Mouse (Mus musculus): ENCODE results near the gene Ces3a. TPM values are rescaled to one million over a fixed set of nuclear protein-coding genes. Genes with fewer than 3 reads are reported as not detected.

The Ces3a gene
- total RNA-seq, 2 experiments from 2014 or later, result not detected

- H3K4me3 ChIP-seq, result no peak overlapping the region
- intact Hi-C loops (cut with DNase I), result loop anchor here (10.0 kb wide), 1 partner anchor 449 kb away; no protein-coding TSS in a partner anchor
- no peak overlapping the region for H3K27ac ChIP-seq
- TF ChIP-seq CTCF (IDR thresholded peaks at IDR 0.05), result no peak
- no peak for DNase-seq (ENCODE audit: extremely low spot score in 1 of 2, low spot score in 2 of 2)
Measured at GRCm38 (mm10) chr8:105104220-105104619, 55.8 kb downstream of the Ces3a start.

Other genes with a start within 250 kb of the Ces3a start
- under 1 TPM in 1 of 2 experiments, not detected in 1; 0.18 TPM for gene Ces2b, start 217.0 kb upstream of the Ces3a start, total RNA-seq (2021)
- not detected for gene Ces2c, start 201.5 kb upstream of the Ces3a start, total RNA-seq (2021)
- gene Ces2e, start 122.3 kb upstream of the Ces3a start, total RNA-seq (2021), result not detected
- not detected for gene Ces2f, start 101.2 kb upstream of the Ces3a start, total RNA-seq (2021)
- under 1 TPM in 1 of 2 experiments, not detected in 1; 0.34 TPM for gene Ces2g, start 86.9 kb upstream of the Ces3a start, total RNA-seq (2021)
- not detected for gene Ces2h, start 47.7 kb upstream of the Ces3a start, total RNA-seq (2021)
- not detected for gene Ces3b, start 35.2 kb downstream of the Ces3a start, total RNA-seq (2021)
- gene Ces4a, start 83.2 kb downstream of the Ces3a start, total RNA-seq (2021), result not detected
- 10 to 100 TPM; 20.7 to 22.3 TPM for gene Cbfb, start 122.1 kb downstream of the Ces3a start, total RNA-seq (2021)
- gene D230025D16Rik, start 176.5 kb downstream of the Ces3a start, total RNA-seq (2021), result 10 to 100 TPM; 37.9 to 38.3 TPM
- gene B3gnt9, start 206.6 kb downstream of the Ces3a start, total RNA-seq (2021), result 1 to 10 TPM; 2.1 to 2.8 TPM
- gene Tradd, start 216.0 kb downstream of the Ces3a start, total RNA-seq (2021), result 1 to 10 TPM; 8.0 TPM
- gene Fbxl8, start 216.0 kb downstream of the Ces3a start, total RNA-seq (2021), result 1 to 10 TPM in 1 of 2 experiments, under 1 TPM in 1; 1.00 to 1.1 TPM
- 10 to 100 TPM; 17.2 to 17.5 TPM for gene Hsf4, start 221.2 kb downstream of the Ces3a start, total RNA-seq (2021)
- 10 to 100 TPM in 1 of 2 experiments, 1 to 10 TPM in 1; 8.9 to 10.4 TPM for gene Nol3, start 227.5 kb downstream of the Ces3a start, total RNA-seq (2021)
- 10 to 100 TPM; 28.0 to 30.0 TPM for gene 4931428F04Rik, start 241.3 kb downstream of the Ces3a start, total RNA-seq (2021)
- gene Exoc3l, start 247.5 kb downstream of the Ces3a start, total RNA-seq (2021), result 1 to 10 TPM; 1.1 to 2.2 TPM
- 10 to 100 TPM; 36.4 to 39.3 TPM for gene E2f4, start 249.1 kb downstream of the Ces3a start, total RNA-seq (2021)